Mouse (Mus musculus) retina, adult 2 months (tissue): Measurements from ENCODE around the gene Lama5.
A peak's percentile ranks its signal among the peaks of the same experiment; 100 is the strongest.
"Not testable (repeated sequence)": the region's sequence is repeated elsewhere in the genome, so short reads cannot be mapped to it uniquely, and the experiment has no call there.

Experiments used
- DNase-seq: peaks from one replicate; pipeline ENCODE4 v3.0.0-alpha.2; 2012; ENCODE audit warnings: low read depth, low spot score

Gene Lama5

DNA sequence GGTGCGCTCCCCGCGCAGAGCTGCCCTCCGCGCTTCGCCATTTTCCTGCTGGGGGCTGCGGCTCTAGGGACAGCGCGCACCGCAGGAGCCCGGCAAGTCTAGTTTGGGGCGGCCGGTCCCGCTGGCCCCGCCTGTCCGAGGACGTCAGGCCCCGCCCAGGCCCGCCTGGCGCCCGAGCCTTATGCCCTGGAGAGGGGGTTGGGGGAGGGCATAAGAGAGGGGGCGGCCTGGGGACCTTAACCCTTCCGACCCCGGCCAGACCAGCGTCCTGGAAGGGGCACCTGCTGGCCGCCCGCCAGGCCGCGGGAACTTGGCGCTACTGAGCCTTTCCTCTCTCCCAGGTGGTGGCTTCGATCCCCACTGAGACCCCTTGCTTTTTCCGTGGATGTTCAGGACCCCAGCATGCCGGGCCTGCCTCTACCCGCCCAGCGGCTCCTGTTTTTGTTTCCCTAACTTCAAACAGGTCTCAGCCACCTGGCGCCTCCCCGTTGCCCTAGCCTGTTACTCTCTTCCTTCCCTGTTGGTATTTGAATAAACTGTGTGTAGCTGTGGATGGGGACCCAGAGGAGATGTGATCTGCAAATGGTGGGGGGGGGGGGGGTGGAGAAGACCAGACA lies at the start of gene Lama5:
TSS of gene Lama5 (minus strand) at position 98 of the 617 bp plus-strand sequence.
- DNase-seq, result no peak

GRCm38 (mm10) chr2:180274523-180274922 lies 48.9 kb upstream of the Lama5 start:
- DNase-seq, result no peak

DNA sequence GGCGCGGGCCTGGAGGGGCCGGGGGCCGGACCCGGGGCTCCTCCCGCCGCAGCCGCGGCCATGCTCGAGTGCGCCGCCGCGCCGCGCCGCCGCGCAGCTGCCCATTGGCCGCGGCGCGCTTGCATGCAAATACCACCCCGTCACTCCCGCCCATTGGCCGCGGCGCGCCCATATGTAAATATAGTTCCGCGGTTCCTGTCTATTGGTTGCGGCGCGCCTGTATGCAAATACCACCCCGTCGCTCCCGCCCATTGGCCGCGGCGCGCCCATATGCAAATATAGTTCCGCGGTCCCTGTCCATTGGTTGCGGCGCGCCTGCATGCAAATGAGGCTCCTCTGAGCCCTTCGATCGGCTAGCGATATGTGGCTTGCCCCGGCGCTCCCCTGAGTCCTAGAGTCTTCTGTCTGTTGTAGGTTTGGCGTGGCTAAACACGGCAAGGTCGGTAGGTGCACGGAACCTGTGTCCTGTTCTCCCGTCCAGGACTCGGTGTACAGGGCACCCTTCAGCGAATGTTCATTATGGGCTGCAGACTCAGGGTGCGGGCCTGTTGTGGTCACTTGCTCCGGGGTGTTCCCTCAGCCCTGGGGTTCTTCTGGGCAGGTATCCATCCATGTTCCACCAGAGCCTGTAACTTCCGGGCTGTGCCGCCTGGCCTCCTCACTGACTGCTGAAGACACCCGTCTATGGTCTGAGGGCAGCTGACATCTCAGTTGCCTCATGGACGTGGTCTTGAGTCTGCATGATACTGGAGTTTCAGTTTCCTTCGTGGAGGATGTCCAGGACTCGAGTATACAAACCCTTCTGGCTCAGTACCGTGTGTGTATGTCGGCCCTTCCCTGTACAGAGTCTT lies 48.0 kb upstream of the Lama5 start, which contains the start of gene Cables2:
TSS of gene Cables2 (minus strand) at position 103 of the 851 bp plus-strand sequence.
- DNase-seq, result peak; percentile 88

DNA sequence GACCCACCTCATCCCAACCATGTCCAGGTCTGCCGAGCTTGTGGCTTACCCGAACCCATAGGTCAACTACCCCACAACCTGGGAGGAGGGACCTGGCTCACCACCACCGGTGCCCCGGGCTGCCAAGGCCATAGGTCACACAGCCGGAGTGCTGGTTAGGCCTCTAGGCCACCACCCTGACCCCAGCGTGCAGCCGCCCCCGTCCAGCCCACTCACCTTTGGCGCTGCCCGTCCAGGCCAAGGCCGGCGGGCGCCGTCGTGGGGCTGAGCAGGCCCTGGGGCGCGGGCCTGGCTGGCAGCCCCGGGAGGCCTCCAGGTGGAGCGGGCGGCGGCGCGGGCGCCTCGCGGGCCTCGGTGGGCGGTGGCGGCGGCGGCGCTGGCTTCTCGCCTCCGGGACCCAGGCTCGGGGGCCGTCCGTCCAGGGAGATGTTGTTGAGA lies 47.2 kb upstream of the Lama5 start:
- DNase-seq, result no peak

DNA sequence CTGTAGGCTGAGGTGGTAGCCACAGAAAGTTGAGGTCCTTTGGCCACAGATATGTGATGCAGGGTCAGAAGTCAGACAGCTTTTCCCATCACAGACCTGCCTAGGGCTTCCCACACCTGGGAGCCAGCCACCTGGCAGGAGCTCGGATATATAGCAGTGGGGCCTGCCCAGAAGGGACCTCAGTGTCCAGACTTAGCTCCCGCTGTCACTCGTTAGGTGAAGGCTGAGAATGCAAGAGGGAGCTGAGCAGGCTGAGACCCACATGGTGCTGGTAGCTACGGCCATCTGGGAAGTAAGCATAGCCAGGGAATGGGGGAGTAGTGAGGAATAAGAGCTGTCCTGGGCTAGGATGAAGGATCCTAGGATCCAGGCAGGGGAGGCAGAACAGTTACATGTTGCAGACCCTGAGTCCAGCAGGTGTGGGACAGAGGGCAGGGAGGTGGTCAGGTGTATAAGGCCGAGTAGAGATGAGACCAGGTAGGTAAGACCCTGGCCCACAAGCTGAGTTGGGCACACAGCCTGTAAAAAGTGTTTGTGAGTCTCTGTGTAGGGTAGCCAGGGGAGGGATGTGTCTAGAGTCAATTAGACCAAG lies 46.2 kb upstream of the Lama5 start:
- DNase-seq, result no peak

- no peak for DNase-seq
Measured at GRCm38 (mm10) chr2:180270537-180271255, 45.0 kb upstream of the Lama5 start.

- no peak for DNase-seq
Measured at GRCm38 (mm10) chr2:180269329-180269728, 43.7 kb upstream of the Lama5 start.

DNA sequence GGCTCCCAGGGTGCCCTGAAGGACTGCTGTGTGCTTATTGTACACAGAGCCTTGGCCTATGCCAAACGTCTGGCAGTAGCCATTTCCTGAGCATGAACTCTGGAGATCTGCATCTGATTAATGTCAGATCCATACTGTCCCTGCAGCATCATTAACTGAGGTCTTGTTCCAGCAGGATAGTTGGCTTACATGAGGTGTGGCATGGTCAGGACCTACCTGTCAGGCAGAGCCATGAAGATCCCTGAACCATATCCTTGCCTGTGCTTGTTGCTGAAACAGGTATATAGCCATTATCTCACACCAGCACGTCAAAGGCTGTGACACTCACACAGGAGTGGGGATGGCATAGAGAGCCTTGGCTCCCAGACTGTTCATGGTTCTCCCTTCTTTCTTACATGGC lies 42.3 kb upstream of the Lama5 start:
- DNase-seq, result no peak

GRCm38 (mm10) chr2:180262891-180263290 lies 37.2 kb upstream of the Lama5 start:
- DNase-seq, result no peak

GRCm38 (mm10) chr2:180262441-180262840 lies 36.8 kb upstream of the Lama5 start:
- DNase-seq, result no peak

DNA sequence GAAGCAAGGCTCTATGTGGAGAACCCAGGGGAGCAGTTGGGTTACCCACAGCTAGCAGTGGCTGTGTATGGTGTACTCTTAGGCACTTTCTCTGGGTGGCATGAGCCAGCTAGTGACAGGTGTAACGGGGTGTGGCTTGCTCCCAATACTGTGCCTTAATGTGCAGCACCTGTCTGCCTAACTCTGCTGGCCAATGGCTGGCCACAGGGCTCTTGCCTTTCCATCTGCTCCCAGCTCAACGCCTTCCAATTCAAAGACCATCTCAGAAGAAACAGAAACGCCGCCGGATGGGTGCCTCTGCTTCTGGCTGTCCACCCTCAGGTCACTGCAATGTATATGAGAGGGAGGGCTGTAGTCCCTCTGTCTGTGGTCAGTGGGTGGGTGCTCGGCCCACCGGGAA lies 36.2 kb upstream of the Lama5 start:
- DNase-seq, result no peak

- no peak for DNase-seq
Measured at GRCm38 (mm10) chr2:180260610-180261480, 35.2 kb upstream of the Lama5 start.

DNA sequence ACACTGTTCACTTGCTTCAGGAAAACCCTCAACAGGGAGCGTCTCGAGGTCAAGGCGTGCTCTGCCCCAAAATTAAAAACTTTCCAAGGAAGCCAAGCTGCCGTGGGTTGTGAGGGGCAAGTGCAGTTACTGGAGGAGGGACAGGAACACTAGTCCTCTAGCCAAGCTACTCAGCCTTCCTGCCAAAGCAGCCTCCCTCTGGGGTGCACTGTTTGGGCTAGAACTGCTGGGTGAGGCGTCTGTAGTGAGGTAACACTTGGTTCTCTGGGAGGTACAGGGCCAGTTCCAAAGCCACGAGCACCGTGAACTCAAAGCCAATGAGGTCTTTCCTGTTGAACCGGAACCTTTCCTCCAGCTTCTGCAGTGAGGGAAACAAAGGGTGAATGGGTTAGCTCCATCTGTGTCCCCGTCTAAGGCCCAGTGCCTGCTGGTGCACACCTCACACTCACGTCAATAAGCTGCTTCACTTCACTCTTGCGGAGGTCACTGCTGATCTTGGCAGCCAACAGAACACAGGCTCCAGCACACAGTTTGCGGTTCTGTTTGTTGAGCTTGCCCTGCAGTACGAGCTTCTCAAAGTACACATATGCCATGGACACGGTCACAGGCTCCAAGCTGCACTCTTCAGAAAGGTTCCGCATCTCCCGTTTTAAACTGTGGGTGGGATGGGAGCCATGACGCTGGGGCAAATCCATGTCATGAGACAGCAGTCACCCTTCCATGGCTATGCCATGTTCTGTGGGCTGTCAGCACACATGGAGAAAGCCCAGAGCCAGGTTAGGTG lies 34.4 kb upstream of the Lama5 start:
- DNase-seq, result not testable (repeated sequence)

GRCm38 (mm10) chr2:180258951-180259484 lies 33.4 kb upstream of the Lama5 start:
- not testable (repeated sequence) for DNase-seq

- DNase-seq, result no peak
Measured at GRCm38 (mm10) chr2:180257963-180258865, 32.6 kb upstream of the Lama5 start.

DNA sequence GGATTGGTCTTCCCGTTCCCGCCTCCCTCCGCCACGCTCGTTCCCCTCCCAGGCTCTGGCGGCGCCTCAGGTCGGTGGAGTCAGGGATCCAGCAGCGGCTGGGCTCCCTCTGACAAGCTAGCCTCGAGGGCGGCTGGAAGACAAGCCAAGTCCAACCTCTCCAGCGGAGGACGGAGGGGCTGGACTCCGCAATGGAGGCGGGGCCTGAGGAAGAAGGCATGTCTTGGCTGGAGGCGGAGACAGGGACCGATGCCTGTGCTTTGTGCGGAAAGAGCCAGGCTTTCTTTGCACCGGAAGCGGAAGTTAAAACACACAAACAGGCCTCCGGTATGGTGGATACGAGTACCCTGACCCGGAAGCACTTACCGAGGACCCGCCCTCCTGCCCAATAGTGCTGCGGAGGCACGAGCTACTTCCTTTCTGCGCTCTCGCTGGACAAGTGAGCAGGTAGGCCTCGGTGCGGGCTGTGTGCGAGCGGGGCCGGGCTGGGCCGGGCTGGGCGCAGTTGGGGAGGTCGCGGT lies 31.4 kb upstream of the Lama5 start, which contains the start of gene Rps21:
TSS of gene Rps21 (plus strand) at position 377 of the 521 bp plus-strand sequence.
- peak; percentile 99 for DNase-seq

DNA sequence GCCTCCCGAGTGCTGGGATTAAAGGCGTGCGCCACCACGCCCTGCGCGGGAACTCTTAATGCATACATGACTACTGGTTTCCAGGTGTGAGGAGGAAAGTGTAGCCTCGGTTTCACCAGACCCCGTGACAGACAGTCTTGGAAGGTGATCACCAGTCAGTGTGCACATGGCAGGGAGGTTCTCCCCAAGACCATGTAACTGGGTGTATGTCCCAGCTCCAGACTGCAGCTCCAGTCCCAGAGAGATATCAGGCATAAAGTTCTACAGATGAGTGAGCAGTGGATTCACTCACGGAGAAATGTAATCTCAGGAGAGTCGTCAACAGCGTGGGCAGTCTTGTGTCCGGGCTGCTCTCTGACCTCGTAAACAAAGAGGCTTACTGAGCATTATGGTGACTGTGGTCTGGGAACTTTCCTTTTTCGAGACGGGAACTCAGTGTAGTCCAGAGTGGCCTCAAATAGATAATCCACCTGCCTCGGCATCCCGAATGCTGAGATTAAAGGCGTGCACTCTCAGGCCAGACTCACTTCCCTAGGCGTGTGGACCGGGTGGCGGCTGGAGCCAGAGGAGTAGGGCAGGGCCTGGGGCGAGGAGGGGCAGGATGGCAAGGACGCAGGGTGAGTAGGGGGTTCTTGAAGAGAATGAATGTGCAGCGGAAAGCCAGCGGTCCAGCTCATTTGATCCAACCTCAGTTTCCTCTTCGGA lies 30.8 kb upstream of the Lama5 start:
- no peak for DNase-seq

GRCm38 (mm10) chr2:180255701-180256100 lies 30.0 kb upstream of the Lama5 start:
- no peak for DNase-seq
